Mouse (Mus musculus): ENCODE measurements at regions not wholly inside any gene's neighbourhood (a gene's known extent, or its start where the extent isn't known, plus 50 kb on each side); places are given as distances from the start of the nearest gene placed in this dataset.
A peak's percentile ranks its signal among the peaks of the same experiment; 100 is the strongest.

DNA sequence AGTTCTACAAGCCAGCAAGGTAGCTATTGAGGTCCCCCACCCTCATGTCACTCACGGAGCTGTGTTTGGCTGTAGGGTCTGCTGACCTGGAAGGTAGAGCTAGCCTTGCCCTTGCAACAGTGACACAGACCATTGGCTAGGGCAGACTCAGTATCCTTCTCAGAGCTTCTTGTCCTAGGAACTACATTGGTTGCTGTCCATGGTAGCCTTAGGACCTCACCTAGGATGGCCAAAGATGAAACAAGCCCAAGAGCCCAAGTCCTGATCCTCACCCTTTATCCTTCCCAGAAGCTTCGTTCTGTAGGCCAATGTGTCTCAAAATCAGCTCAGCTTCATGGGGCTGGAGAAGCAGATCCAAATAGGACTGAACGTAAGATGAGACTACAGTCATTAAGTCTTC is 187.3 kb downstream of the Tmem132e start:
- Histone ChIP-seq H3K27ac (no peak overlapping the region), H3K4me3 (no peak overlapping the region), H3K9me3 (no peaks in the 10 kb centered on the region), H3K36me3 (no peaks in the 10 kb centered on the region), H3K27me3 (ENCODE audit: insufficient read depth, poor library complexity, severe bottlenecking) (peaks cover 50% of the 10 kb centered on the region), H3K4me1 (replicated peaks) (peaks cover 21% of the 10 kb centered on the region)
- 68% methylated on average over 3 of the region's 3 CpGs for WGBS
- DNase-seq (ENCODE audit: low spot score) = no peak

GRCm38 (mm10) chr11:82573126-82573525 is 184.4 kb downstream of the Tmem132e start:
- Histone ChIP-seq H3K4me1 (replicated peaks) (peaks cover 35% of the 10 kb centered on the region), H3K9me3 (no peaks in the 10 kb centered on the region), H3K27ac (no peak overlapping the region), H3K36me3 (no peaks in the 10 kb centered on the region), H3K4me3 (no peak overlapping the region), H3K27me3 (ENCODE audit: insufficient read depth, poor library complexity, severe bottlenecking) (peaks cover 51% of the 10 kb centered on the region)
- WGBS = 74% methylated on average over 4 of the region's 4 CpGs
- DNase-seq (ENCODE audit: low spot score) = no peak

GRCm38 (mm10) chr11:82571525-82571924 is 182.8 kb downstream of the Tmem132e start:
- WGBS = 16% methylated on average over 5 of the region's 5 CpGs
- DNase-seq (ENCODE audit: low spot score) = no peak

GRCm38 (mm10) chr11:82569819-82570218 is 181.1 kb downstream of the Tmem132e start:
- no peak overlapping the region for H3K27ac ChIP-seq
- no peak for DNase-seq (ENCODE audit: low spot score)
- peaks cover 51% of the 10 kb centered on the region for H3K27me3 ChIP-seq (ENCODE audit: insufficient read depth, poor library complexity, severe bottlenecking)

More at GRCm38 (mm10) chr11:82571525-82571924, 182.8 kb downstream of the Tmem132e start:
- Histone ChIP-seq H3K4me1 (replicated peaks) (peaks cover 35% of the 10 kb centered on the region), H3K36me3 (no peaks in the 10 kb centered on the region), H3K9me3 (no peaks in the 10 kb centered on the region), H3K4me3 (no peak overlapping the region), H3K27ac (no peak overlapping the region), H3K27me3 (ENCODE audit: insufficient read depth, poor library complexity, severe bottlenecking) (peaks cover 51% of the 10 kb centered on the region)

GRCm38 (mm10) chr11:82568219-82568676 is 179.5 kb downstream of the Tmem132e start:
- WGBS = 48% methylated on average over 2 of the region's 2 CpGs
- Histone ChIP-seq H3K9me3 (no peaks in the 10 kb centered on the region), H3K4me1 (replicated peaks) (peaks cover 40% of the 10 kb centered on the region), H3K4me3 (no peak overlapping the region), H3K27me3 (ENCODE audit: insufficient read depth, poor library complexity, severe bottlenecking) (peaks cover 51% of the 10 kb centered on the region), H3K36me3 (no peaks in the 10 kb centered on the region), H3K27ac (no peak overlapping the region)
- no peak for DNase-seq (ENCODE audit: low spot score)

More at GRCm38 (mm10) chr11:82569819-82570218, 181.1 kb downstream of the Tmem132e start:
- H3K36me3 ChIP-seq = no peaks in the 10 kb centered on the region
- no peaks in the 10 kb centered on the region for H3K9me3 ChIP-seq
- H3K4me1 ChIP-seq (replicated peaks) = peaks cover 35% of the 10 kb centered on the region
- H3K4me3 ChIP-seq = no peak overlapping the region

GRCm38 (mm10) chr11:82567014-82567685 is 178.4 kb downstream of the Tmem132e start:
- no peaks in the 10 kb centered on the region for H3K9me3 ChIP-seq
- no peak overlapping the region for H3K4me3 ChIP-seq
- H3K4me1 ChIP-seq (replicated peaks) = peaks cover 40% of the 10 kb centered on the region
- H3K27me3 ChIP-seq (ENCODE audit: insufficient read depth, poor library complexity, severe bottlenecking) = peaks cover 43% of the 10 kb centered on the region
- H3K36me3 ChIP-seq = no peaks in the 10 kb centered on the region
- WGBS = 68% methylated on average over 9 of the region's 9 CpGs
- no peak for DNase-seq (ENCODE audit: low spot score)
- no peak overlapping the region for H3K27ac ChIP-seq

- Histone ChIP-seq H3K9me3 (no peaks in the 10 kb centered on the region), H3K36me3 (no peaks in the 10 kb centered on the region), H3K27ac (no peak overlapping the region), H3K4me1 (replicated peaks) (peaks cover 34% of the 10 kb centered on the region), H3K4me3 (no peak overlapping the region), H3K27me3 (ENCODE audit: insufficient read depth, poor library complexity, severe bottlenecking) (peaks cover 41% of the 10 kb centered on the region)
- WGBS = 79% methylated on average over 4 of the region's 4 CpGs
- no peak for DNase-seq (ENCODE audit: low spot score)
Measured at GRCm38 (mm10) chr11:82566092-82566491, 177.4 kb downstream of the Tmem132e start.

- Histone ChIP-seq H3K9me3 (no peaks in the 10 kb centered on the region), H3K4me1 (replicated peaks) (peaks cover 15% of the 10 kb centered on the region), H3K4me3 (no peak overlapping the region), H3K27me3 (ENCODE audit: insufficient read depth, poor library complexity, severe bottlenecking) (peaks cover 35% of the 10 kb centered on the region), H3K36me3 (no peaks in the 10 kb centered on the region), H3K27ac (no peak overlapping the region)
- 71% methylated on average over 10 of the region's 10 CpGs for WGBS
- DNase-seq (ENCODE audit: low spot score) = no peak
Measured at GRCm38 (mm10) chr11:82564181-82564580, 175.5 kb downstream of the Tmem132e start.

GRCm38 (mm10) chr11:82542028-82542427 is 153.3 kb downstream of the Tmem132e start:
- peaks cover 8% of the 10 kb centered on the region; the same call in 1 of the 2 replicates for H3K4me1 ChIP-seq (replicated peaks)
- H3K9me3 ChIP-seq = 0 out of 2 replicates have a peak, but pooled peaks cover 3% of the 10 kb centered on the region
- no peaks in the 10 kb centered on the region for H3K36me3 ChIP-seq
- H3K4me3 ChIP-seq = no peak overlapping the region
- whole genome bisulfite sequencing = 93% methylated on average over 3 of the region's 3 CpGs
- no peak for DNase-seq (ENCODE audit: low spot score)
- no peaks in the 10 kb centered on the region for H3K27me3 ChIP-seq (ENCODE audit: insufficient read depth, poor library complexity, severe bottlenecking)
- no peak overlapping the region for H3K27ac ChIP-seq

- H3K27ac ChIP-seq = no peak overlapping the region
- 85% methylated on average over 7 of the region's 7 CpGs for WGBS
- DNase-seq (ENCODE audit: low spot score) = no peak
- H3K27me3 ChIP-seq (ENCODE audit: insufficient read depth, poor library complexity, severe bottlenecking) = no peaks in the 10 kb centered on the region
- H3K4me3 ChIP-seq = no peak overlapping the region
- H3K4me1 ChIP-seq (replicated peaks) = peaks cover 8% of the 10 kb centered on the region; the same call in 1 of the 2 replicates
- H3K9me3 ChIP-seq = 0 out of 2 replicates have a peak, but pooled peaks cover 3% of the 10 kb centered on the region
- H3K36me3 ChIP-seq = no peaks in the 10 kb centered on the region
Measured at GRCm38 (mm10) chr11:82541376-82541775, 152.7 kb downstream of the Tmem132e start.

DNA sequence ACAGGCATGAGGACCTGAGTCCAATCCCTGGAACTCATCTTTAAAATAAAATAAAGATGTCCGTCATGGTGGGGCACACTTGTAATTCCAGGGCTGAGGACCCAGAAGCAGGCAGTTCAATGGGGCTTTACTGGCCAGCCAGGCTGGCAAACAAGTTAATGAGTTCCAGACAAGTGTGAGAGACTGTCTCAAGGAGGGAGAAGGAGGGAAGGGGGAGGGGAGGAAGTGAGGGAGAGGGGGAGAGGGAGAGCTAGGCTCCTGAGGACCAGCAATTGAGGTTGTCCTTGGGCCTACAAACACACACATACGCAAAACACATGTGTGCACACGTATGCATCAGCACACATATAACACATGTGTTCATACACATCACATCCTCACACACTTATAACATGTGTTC is 149.2 kb downstream of the Tmem132e start:
- 80% methylated on average over 3 of the region's 3 CpGs for WGBS
- peaks cover 8% of the 10 kb centered on the region; the same call in 1 of the 2 replicates for H3K4me1 ChIP-seq (replicated peaks)
- H3K27me3 ChIP-seq (ENCODE audit: insufficient read depth, poor library complexity, severe bottlenecking) = no peaks in the 10 kb centered on the region
- no peaks in the 10 kb centered on the region for H3K36me3 ChIP-seq
- H3K4me3 ChIP-seq = no peak overlapping the region
- H3K9me3 ChIP-seq = 0 out of 2 replicates have a peak, but pooled peaks cover 3% of the 10 kb centered on the region
- DNase-seq (ENCODE audit: low spot score) = peak; percentile 6
- no peak overlapping the region for H3K27ac ChIP-seq

DNA sequence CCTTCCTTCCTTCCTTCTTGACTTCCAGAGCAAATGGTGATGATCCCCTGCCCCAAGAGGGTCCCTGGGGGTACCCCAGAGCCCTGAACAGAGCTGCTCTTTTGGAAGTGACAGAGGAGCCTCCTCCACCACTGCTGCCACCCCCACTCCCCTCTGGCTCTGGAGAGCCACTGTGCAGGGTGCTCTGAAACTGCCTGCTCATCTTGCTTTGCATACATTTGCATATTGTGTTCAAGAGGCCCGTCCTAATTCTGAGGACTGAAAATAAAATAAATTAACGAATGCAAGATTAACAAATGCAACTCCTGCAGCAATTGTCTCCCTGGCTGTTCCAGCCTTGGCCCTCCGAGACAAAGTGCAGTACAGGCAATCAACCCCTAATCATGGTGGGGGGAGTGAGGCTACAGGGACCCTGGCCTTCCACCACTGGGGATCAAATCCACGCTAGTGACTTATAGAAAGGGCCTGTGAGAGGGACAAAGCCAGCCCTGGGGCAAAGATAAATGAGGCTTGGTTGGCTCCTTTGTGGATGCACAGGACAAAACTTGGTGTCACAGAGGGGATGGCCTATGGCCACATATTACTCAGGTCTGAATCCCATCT is 134.6 kb downstream of the Tmem132e start:
- Histone ChIP-seq H3K9me3 (no peaks in the 10 kb centered on the region), H3K4me1 (replicated peaks) (peaks cover 38% of the 10 kb centered on the region), H3K4me3 (no peak overlapping the region), H3K27ac (0 out of 2 replicates have a peak overlapping the region, but pooled peaks have one; percentile 23), H3K36me3 (no peaks in the 10 kb centered on the region), H3K27me3 (ENCODE audit: insufficient read depth, poor library complexity, severe bottlenecking) (peaks cover 14% of the 10 kb centered on the region; the same call in 1 of the 2 replicates)
- 36% methylated on average over 4 of the region's 4 CpGs for WGBS
- no peak for DNase-seq (ENCODE audit: low spot score)

DNA sequence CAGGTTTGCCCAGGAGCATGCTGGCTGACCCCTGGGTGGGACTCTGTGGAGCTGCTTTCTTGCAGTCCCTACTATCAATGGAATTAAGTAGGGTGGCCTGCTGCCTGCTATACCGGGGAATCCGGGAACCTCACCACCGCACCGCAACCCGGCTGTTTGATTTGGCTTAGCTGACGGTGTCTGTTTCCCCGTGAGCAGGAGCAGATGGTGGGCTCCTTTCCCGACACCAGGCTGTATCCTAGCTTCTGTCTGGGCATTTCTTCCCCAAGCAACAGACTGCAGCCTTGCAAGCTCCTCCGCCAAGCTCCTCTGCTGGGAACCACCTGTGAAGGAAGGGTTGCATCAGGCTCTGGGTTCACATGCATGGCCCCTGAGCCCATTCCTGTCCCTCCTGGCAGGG is 132.7 kb downstream of the Tmem132e start:
- no peak for DNase-seq (ENCODE audit: low spot score)
- Histone ChIP-seq H3K9me3 (no peaks in the 10 kb centered on the region), H3K27ac (no peak overlapping the region), H3K27me3 (ENCODE audit: insufficient read depth, poor library complexity, severe bottlenecking) (peaks cover 16% of the 10 kb centered on the region; the same call in 1 of the 2 replicates), H3K36me3 (no peaks in the 10 kb centered on the region), H3K4me3 (no peak overlapping the region), H3K4me1 (replicated peaks) (peaks cover 40% of the 10 kb centered on the region)
- 56% methylated on average over 9 of the region's 9 CpGs for WGBS
